Mouse (Mus musculus): ENCODE results near the gene Ampd3. TPM values are rescaled to one million over a fixed set of nuclear protein-coding genes. Genes with fewer than 3 reads are reported as not detected.

Gene Ampd3
- 1.7 and 1.9 TPM in 2 replicates for polyA plus RNA-seq (2016; fragmentation: Nextera tagmentation; extraction: Ambion mirVana)

DNA sequence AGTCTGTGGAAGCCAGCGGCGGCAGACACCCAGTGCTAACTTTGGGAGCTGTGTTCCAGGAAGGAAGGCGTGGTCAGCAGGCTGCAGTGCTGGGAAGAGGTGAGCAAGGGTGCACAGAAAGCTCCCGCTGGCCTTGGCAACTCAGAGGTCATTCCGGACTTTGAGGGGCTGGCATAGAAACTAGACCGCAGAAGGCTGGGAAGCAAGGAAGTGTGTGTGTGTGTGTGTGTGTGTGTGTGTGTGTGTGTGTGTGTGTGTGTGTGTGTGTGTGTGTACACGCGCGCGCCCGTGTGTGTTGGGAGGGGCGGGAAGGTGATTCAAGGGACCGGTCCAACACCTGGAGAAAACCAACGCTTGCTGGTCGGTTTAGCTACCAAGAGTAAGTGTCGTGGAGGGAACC lies at the start of gene Ampd3:
TSS of gene Ampd3 (plus strand) at position 206 of the 400 bp plus-strand sequence.
- Histone ChIP-seq H3K36me3 (no peaks in the 10 kb centered on the region), H3K9me3 (no peaks in the 10 kb centered on the region), H3K27ac (peak within 1 kb of the TSS; percentile 79), H3K27me3 (ENCODE audit: insufficient read depth, poor library complexity, severe bottlenecking) (peaks cover 49% of the 10 kb centered on the region), H3K4me3 (peak within 1 kb of the TSS; percentile 63), H3K4me1 (replicated peaks) (peaks cover 18% of the 10 kb centered on the region)
- DNase-seq (ENCODE audit: low spot score): no peak
- WGBS: 11% methylated on average over 16 of the region's 16 CpGs

DNA sequence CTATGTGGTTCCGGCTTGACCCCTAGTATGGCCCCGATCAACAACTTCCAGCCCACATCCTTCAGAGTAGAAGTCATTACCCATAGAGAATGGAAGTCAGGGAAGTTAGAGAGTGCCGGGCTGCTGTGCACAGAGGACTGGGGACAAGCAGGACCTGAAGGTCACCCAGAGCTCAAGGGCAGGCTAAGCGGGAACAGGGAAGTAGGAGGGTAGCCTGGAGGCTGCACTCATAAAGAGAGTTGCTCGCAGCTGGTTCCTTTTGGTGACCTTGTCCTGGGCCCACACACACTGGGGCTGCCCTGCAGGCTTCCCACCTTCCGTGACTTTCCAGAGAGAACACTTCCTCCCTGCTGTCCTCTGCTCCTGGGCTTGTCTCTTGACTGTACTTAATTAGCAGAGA lies 49.5 kb upstream of the Ampd3 start:
- H3K36me3 ChIP-seq: no peaks in the 10 kb centered on the region
- H3K27ac ChIP-seq: no peak overlapping the region
- H3K9me3 ChIP-seq: no peaks in the 10 kb centered on the region
- no peak for DNase-seq (ENCODE audit: low spot score)
- H3K27me3 ChIP-seq (ENCODE audit: insufficient read depth, poor library complexity, severe bottlenecking): no peaks in the 10 kb centered on the region
- no peaks in the 10 kb centered on the region for H3K4me1 ChIP-seq (replicated peaks)
- 83% methylated on average over 6 of the region's 6 CpGs for whole genome bisulfite sequencing
- no peak overlapping the region for H3K4me3 ChIP-seq

DNA sequence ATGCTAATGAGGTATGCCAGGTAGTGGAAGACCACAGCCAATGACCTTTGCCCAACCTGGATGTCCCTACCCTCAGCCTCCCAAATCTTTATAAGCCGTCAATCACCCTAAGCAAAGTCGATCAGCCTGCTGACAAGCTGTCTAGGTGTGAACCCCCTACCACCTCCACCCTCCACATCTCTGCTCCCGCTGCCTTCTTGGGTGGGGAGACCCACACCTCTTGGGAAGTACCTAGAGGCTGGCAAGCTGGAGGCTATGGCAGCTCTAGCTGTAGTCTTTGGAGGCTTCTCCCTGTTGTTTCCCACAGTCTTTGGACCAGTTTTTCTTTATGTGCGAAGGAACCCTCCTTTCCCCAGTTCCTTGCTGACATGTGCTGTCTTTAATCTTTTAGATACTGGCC lies 48.1 kb upstream of the Ampd3 start:
- DNase-seq (ENCODE audit: low spot score): no peak
- Histone ChIP-seq H3K9me3 (no peaks in the 10 kb centered on the region), H3K4me1 (replicated peaks) (no peaks in the 10 kb centered on the region), H3K4me3 (no peak overlapping the region), H3K36me3 (no peaks in the 10 kb centered on the region), H3K27me3 (ENCODE audit: insufficient read depth, poor library complexity, severe bottlenecking) (no peaks in the 10 kb centered on the region), H3K27ac (no peak overlapping the region)
- 91% methylated on average over 4 of the region's 4 CpGs for WGBS

DNA sequence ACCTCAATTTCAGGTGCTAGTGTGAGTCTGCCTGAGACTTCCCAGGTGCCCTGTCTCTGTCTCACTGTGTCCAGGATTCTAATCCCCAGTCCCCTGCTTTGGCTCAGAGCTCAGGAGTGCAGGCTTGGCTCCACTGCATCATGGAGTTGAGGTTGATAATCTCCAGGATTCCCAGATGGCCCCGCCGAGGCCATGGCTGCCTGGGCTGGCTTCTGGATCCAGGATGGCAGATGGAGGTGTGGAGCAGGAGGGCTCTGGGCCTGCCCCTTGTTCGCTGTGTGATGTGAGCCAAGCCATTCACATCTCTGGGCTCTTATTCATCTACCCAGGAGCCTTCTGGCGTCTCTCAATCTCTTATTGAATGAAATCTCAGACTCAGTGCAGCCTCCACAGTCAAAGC lies 45.8 kb upstream of the Ampd3 start:
- H3K4me3 ChIP-seq: no peak overlapping the region
- H3K36me3 ChIP-seq: no peaks in the 10 kb centered on the region
- H3K4me1 ChIP-seq (replicated peaks): no peaks in the 10 kb centered on the region
- 84% methylated on average over 4 of the region's 4 CpGs for WGBS
- no peaks in the 10 kb centered on the region for H3K27me3 ChIP-seq (ENCODE audit: insufficient read depth, poor library complexity, severe bottlenecking)
- H3K27ac ChIP-seq: no peak overlapping the region
- no peaks in the 10 kb centered on the region for H3K9me3 ChIP-seq
- no peak for DNase-seq (ENCODE audit: low spot score)

DNA sequence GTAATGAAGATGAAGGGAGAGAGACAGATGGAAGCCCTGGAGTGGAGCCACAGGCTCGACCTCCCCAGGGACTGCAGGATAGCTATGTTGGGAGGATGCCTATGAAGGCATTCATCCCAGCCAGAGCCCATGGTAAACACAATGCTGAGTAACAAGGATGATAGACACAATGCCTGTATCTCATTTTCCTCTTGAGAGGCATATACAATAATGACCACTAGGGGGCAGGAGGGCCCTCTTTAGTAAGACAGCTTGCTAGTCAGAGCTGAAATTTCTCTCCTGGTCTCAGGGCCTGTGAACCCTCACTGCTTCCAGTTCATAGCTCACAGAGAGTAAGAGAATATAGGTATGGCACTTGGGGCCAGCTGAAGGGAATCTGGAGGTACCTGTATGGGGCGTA lies 41.0 kb upstream of the Ampd3 start:
- no peaks in the 10 kb centered on the region for H3K36me3 ChIP-seq
- peak; percentile 54 for DNase-seq (ENCODE audit: low spot score)
- H3K4me1 ChIP-seq (replicated peaks): peaks cover 28% of the 10 kb centered on the region
- no peak overlapping the region for H3K4me3 ChIP-seq
- WGBS: 29% methylated on average over 2 of the region's 2 CpGs
- no peaks in the 10 kb centered on the region for H3K27me3 ChIP-seq (ENCODE audit: insufficient read depth, poor library complexity, severe bottlenecking)
- no peaks in the 10 kb centered on the region for H3K9me3 ChIP-seq
- no peak overlapping the region for H3K27ac ChIP-seq

DNA sequence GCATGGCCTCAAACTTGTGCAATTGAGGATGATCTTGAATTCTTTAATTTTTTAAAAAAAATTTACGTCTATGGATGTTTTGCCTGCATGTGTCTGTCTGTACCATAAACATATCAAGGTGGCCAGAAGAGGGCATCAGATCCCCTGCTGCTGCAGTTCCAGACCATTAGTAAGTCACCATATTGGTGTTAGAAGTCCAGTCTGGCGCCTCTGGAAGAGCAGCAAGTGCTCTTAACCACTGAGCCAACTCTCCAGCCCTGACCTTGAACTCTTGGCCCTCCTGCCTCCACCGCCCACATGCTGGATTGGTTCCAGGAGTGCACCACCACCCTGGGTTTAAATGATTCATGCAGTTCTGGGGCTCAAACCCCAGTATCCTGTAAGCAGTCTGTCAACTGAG lies 39.1 kb upstream of the Ampd3 start:
- no peak overlapping the region for H3K4me3 ChIP-seq
- WGBS: 74% methylated on average over 3 of the region's 3 CpGs
- peak; percentile 34 for DNase-seq (ENCODE audit: low spot score)
- H3K9me3 ChIP-seq: no peaks in the 10 kb centered on the region
- no peak overlapping the region; the same call in 1 of the 2 replicates for H3K27ac ChIP-seq
- H3K4me1 ChIP-seq (replicated peaks): peaks cover 30% of the 10 kb centered on the region
- no peaks in the 10 kb centered on the region for H3K27me3 ChIP-seq (ENCODE audit: insufficient read depth, poor library complexity, severe bottlenecking)
- no peaks in the 10 kb centered on the region for H3K36me3 ChIP-seq

DNA sequence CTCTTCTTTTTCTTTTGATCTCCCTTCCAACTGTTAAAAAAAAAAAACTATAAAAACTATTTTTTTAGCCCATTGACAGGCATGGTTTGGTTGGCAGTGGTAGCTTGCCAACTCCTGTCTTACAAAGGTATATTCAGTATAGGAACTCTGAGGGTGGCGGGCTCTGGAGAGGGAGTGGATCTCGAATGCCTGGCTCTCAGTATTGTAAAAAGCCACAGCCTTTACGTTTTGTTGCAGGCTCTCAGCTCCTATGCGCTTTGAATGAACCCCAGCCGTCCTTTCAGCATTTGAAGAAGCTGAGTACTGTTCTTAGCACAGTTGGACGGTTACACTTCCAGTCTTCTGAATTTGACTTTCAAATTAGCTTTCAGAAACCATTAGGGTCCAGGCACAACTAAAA lies 38.7 kb upstream of the Ampd3 start:
- Histone ChIP-seq H3K9me3 (no peaks in the 10 kb centered on the region), H3K4me1 (replicated peaks) (peaks cover 30% of the 10 kb centered on the region), H3K36me3 (no peaks in the 10 kb centered on the region), H3K27me3 (ENCODE audit: insufficient read depth, poor library complexity, severe bottlenecking) (no peaks in the 10 kb centered on the region), H3K4me3 (no peak overlapping the region), H3K27ac (peak overlapping the region; percentile 1; the same call in 1 of the 2 replicates)
- DNase-seq (ENCODE audit: low spot score): no peak
- WGBS: 46% methylated on average over 6 of the region's 6 CpGs

DNA sequence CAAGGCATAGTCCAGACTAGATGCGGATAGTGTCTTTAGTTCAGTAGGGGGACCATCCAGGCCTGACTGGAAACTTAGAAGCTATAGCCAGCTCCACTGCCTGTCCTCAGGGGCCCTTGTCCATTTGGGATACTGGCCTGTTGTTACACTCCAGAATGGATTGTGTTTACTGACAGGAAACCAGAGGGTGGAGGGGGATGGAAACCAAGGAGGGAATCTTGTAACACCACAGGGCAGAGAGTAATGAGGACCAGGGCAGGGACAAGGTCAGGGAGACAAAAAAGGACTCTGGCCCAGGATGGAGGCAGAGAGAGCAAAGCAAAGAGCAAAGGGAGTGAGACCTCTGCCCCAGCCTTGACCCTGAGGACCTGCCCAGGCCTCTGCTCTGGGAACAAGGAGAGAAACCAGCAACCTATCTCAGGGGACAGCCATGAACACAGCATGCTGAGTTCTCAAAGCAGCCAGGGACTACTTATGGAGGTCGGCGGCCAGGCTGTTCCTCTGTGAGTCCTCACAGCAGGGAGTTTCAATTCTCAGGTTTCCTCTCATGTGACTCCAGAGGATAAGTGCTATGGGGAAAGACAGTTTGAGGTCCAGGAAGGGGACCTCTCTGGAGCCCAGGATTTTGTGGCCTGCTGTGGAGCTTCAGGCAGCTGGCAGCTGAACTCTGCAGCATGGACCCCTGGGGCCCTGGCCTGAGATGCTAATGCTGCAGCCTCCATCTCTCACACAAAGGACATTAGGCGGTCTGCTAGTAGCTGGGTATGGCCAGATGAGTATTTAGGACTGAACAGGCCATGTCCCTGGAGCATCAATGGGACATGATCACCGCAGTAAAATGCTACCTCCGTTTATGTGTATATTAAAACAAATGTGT lies 36.7 kb upstream of the Ampd3 start:
- 44% methylated on average over 6 of the region's 6 CpGs for WGBS
- Histone ChIP-seq H3K27me3 (ENCODE audit: insufficient read depth, poor library complexity, severe bottlenecking) (no peaks in the 10 kb centered on the region), H3K4me1 (replicated peaks) (peaks cover 30% of the 10 kb centered on the region), H3K27ac (peak overlapping the region; percentile 78), H3K9me3 (0 out of 2 replicates have a peak, but pooled peaks cover 3% of the 10 kb centered on the region), H3K36me3 (no peaks in the 10 kb centered on the region), H3K4me3 (no peak overlapping the region)
- peak; percentile 39 for DNase-seq (ENCODE audit: low spot score)

DNA sequence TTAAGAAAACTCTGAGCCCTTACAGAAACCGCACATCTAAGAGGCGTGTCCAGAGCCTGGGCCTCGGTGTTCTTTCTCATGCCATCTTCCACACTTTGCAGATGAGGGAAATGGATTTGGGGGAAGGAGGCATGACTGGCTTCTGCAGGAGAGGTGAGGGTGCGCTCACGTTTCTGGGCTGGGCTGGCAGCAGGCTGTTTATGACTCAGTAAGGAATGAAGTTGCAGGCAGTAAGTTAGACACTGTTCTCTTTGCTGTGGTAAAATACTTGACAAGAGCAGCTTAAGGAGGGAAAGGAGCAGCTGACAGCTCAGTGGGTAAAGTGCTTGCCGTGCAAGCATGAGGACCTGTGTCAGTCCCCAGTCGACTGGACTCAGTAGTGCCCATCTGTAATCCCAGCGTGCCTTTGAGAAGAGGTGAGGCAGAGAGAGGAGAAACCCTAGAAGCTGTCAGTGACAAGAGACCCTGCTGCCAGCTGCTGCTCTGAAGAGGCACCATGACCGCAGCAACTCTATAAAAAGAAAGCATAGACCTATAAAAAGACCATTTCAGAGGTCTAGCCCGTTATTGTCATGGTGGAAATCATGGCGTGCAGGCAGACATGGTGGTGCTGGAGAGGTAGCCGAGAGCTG lies 35.9 kb upstream of the Ampd3 start:
- Histone ChIP-seq H3K27ac (peak overlapping the region; percentile 78), H3K27me3 (ENCODE audit: insufficient read depth, poor library complexity, severe bottlenecking) (no peaks in the 10 kb centered on the region), H3K4me3 (no peak overlapping the region), H3K9me3 (0 out of 2 replicates have a peak, but pooled peaks cover 5% of the 10 kb centered on the region), H3K4me1 (replicated peaks) (peaks cover 30% of the 10 kb centered on the region), H3K36me3 (no peaks in the 10 kb centered on the region)
- no peak for DNase-seq (ENCODE audit: low spot score)
- WGBS: 85% methylated on average over 12 of the region's 12 CpGs

DNA sequence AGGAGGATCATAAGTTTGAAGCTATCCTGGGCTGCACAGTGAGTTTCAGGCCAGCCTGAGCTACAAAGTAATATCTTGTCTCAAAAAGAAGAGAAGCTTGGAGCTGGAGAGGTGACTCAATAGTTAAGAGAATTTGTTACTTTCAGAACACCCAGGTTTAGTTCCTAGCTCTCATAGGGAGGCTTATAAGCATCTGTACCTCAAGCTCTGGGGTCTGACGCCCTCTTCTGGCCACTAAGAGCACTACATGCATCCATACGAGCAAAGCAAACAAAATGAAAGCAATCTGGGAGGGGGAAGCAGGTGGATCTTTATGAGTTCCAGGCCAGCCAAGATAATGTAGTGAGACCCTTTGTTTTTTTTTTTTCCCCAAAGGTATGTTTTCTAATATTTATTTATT lies 31.1 kb upstream of the Ampd3 start:
- no peak overlapping the region for H3K4me3 ChIP-seq
- WGBS: 58% methylated on average over 2 of the region's 2 CpGs
- no peaks in the 10 kb centered on the region for H3K27me3 ChIP-seq (ENCODE audit: insufficient read depth, poor library complexity, severe bottlenecking)

DNA sequence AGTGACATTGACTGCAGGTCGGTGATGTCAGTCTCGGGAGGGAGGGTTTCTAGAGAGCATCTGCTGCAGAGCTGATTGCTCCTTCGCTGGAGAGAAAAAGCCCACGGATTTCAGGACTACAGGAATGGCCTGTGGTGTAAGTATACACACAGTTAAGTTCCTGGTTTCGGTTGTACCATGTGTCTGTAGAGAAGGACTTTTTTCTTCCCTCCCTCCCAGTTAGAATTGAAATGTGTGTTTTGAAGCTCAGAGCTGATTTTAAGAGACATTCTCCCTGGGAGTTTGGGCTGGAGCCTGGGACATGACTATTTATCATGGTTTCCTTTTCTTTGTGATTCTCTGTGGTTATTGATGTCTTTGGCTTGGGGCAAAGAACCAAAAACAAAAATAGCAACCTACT lies 28.2 kb upstream of the Ampd3 start:
- 20% methylated on average over 5 of the region's 5 CpGs for WGBS

More for the DNA sequence above, 31.1 kb upstream of the Ampd3 start:
- no peak for DNase-seq (ENCODE audit: low spot score)
- Histone ChIP-seq H3K36me3 (no peaks in the 10 kb centered on the region), H3K27ac (no peak overlapping the region), H3K4me1 (replicated peaks) (peaks cover 22% of the 10 kb centered on the region), H3K9me3 (0 out of 2 replicates have a peak, but pooled peaks cover 5% of the 10 kb centered on the region)

DNA sequence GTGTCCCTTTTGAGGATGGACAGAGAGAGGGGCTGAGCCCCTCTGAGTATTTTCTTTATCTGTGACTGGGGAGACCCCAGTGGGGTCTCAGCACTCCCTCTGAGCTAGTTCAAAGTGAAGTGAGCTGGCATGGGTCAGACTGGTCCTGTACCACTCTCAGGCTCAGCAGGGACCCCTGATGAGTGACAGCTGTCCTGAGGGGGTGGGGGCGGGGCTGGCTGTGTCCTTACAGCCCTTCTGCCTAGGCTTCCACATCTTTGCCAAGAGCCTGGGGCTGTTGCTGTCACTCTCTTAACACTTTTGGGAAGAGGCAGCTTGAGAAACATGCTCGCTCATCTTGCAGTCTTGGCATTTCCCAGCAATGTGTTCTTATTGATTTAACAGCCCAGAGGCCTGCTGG lies 27.8 kb upstream of the Ampd3 start:
- H3K4me3 ChIP-seq: no peak overlapping the region
- peak; percentile 35 for DNase-seq (ENCODE audit: low spot score)
- peaks cover 19% of the 10 kb centered on the region for H3K4me1 ChIP-seq (replicated peaks)
- 0 out of 2 replicates have a peak, but pooled peaks cover 5% of the 10 kb centered on the region for H3K9me3 ChIP-seq
- 20% methylated on average over 2 of the region's 2 CpGs for WGBS
- H3K36me3 ChIP-seq: no peaks in the 10 kb centered on the region
- peak overlapping the region; percentile 50 for H3K27ac ChIP-seq
- H3K27me3 ChIP-seq (ENCODE audit: insufficient read depth, poor library complexity, severe bottlenecking): no peaks in the 10 kb centered on the region

More for the DNA sequence above, 28.2 kb upstream of the Ampd3 start:
- no peak for DNase-seq (ENCODE audit: low spot score)
- no peak overlapping the region for H3K4me3 ChIP-seq
- H3K36me3 ChIP-seq: no peaks in the 10 kb centered on the region
- 0 out of 2 replicates have a peak, but pooled peaks cover 5% of the 10 kb centered on the region for H3K9me3 ChIP-seq
- H3K4me1 ChIP-seq (replicated peaks): peaks cover 19% of the 10 kb centered on the region
- H3K27ac ChIP-seq: peak overlapping the region; percentile 50
- H3K27me3 ChIP-seq (ENCODE audit: insufficient read depth, poor library complexity, severe bottlenecking): no peaks in the 10 kb centered on the region

DNA sequence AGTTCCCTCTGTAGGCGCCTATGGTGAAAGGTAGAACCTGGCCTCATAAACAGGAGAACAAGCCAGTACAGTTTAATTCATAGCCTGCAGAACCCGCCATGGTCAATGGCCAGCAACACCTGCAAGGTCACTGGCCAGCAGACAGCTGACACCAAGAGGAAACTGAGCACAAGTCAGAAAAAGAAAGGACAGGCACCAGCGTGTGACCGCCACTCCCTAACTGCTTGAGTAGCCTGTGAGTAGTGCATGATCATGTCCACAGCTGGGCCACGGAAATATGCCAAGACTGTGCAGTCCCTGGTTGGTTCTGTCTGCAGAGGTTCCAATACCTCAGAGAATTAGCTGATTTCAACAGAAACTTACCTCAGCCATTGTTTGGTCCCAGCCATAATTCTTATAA lies 26.0 kb upstream of the Ampd3 start:
- no peak overlapping the region for H3K4me3 ChIP-seq
- no peaks in the 10 kb centered on the region for H3K27me3 ChIP-seq (ENCODE audit: insufficient read depth, poor library complexity, severe bottlenecking)
- no peaks in the 10 kb centered on the region for H3K9me3 ChIP-seq
- H3K36me3 ChIP-seq: no peaks in the 10 kb centered on the region
- H3K27ac ChIP-seq: no peak overlapping the region
- WGBS: 90% methylated on average over 5 of the region's 5 CpGs
- H3K4me1 ChIP-seq (replicated peaks): peaks cover 19% of the 10 kb centered on the region
- DNase-seq (ENCODE audit: low spot score): no peak

Data from hindbrain, embryonic 10.5 days (tissue).